Mouse (Mus musculus) hematopoietic stem cell, adult 5-6 weeks (primary cell): Measurements from ENCODE around the gene Cactin. TPM values are rescaled to one million over a fixed set of nuclear protein-coding genes. Genes with fewer than 3 reads are reported as not detected.

ENCODE experiments used
- ATAC-seq, 2 experiments: fragments of 125-278 bp in 1 of 2; replicated peaks in 1 of 2; 2 replicates each; pipeline ENCODE4 v1.8.0; 2016 to 2017; ENCODE audit warnings: inconsistent platforms in 2 of 2, mild to moderate bottlenecking in 2 of 2, moderate number of reproducible peaks in 2 of 2, low read depth in 1 of 2, moderate TSS enrichment in 1 of 2; ENCODE audit not compliant: low FRiP score in 2 of 2, poor library complexity in 2 of 2, severe bottlenecking in 2 of 2, insufficient read depth in 1 of 2, low TSS enrichment in 1 of 2
- total RNA-seq: library from RNA; stranded (forward); fragments of 172-1452, 232-1000 nt; gene quantifications from 2 replicates; pipeline ENCODE4 v1.2.3, GENCODE M21; 2017

Gene Cactin
- total RNA-seq, 1 experiment from 2014 or later: 25.7 TPM

GRCm38 (mm10) chr10:81366477-81367206, 45.7 kb downstream of the Cactin start:
- ATAC-seq: no peak

DNA sequence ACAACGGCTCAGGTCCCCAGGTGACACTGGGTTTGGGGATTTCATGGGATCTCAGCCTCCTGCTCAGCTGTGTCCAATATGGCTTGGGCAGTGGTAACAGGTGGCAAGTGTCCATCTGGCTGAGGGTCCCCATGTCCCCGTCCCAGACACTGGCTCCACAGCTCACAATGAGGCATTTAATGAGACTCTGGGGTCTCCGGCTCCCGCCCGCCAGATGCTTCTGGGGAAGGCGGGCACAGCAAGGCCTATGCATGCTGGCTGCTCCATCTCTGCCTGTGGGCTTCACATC, 46.2 kb downstream of the Cactin start:
- no peak for ATAC-seq

DNA sequence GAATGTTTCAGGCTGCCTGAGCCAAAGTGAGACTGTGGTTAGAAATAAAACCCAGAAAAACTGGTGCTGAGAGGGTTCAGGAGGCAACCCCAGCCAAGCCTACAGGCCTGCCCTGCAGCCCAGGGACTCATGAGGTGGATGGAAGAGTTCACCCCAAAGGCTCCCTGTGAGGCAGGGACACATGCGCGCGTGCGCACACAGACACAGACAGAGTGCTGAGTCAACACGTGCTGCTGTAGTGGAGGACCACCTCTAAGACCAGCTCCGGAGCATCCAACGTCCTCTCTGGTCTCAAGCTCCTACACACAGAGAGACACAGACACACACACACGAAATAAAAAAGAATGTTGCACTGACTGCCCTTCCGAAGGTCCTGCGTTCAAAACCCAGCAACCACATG, 54.4 kb downstream of the Cactin start:
- ATAC-seq: no peak

Other genes with a start within 250 kb of the Cactin start
- 1.4 TPM in 1 of 2 replicates, not detected in the other for gene Creb3l3, start 222.2 kb upstream of the Cactin start, total RNA-seq
- gene Map2k2, start 215.2 kb upstream of the Cactin start, total RNA-seq: 29.8 and 55.8 TPM in 2 replicates
- 7.4 and 13.0 TPM in 2 replicates for gene Zbtb7a, start 185.9 kb upstream of the Cactin start, total RNA-seq
- 7.3 and 8.7 TPM in 2 replicates for gene Pias4, start 153.2 kb upstream of the Cactin start, total RNA-seq
- gene Eef2, start 144.5 kb upstream of the Cactin start, total RNA-seq: 1,714 and 1,773 TPM in 2 replicates
- gene Dapk3, start 138.1 kb upstream of the Cactin start, total RNA-seq: 29.9 and 30.6 TPM in 2 replicates
- gene 4930442H23Rik, start 137.3 kb upstream of the Cactin start, total RNA-seq: not detected in 2 replicates
- gene Nmrk2, start 119.1 kb upstream of the Cactin start, total RNA-seq: not detected in 2 replicates
- gene Atcay, start 90.3 kb upstream of the Cactin start, total RNA-seq: not detected in 2 replicates
- gene Zfr2, start 87.9 kb upstream of the Cactin start, total RNA-seq: 0.65 and 6.8 TPM in 2 replicates
- gene Matk, start 68.2 kb upstream of the Cactin start, total RNA-seq: 27.9 and 30.8 TPM in 2 replicates
- gene Mrpl54, start 54.2 kb upstream of the Cactin start, total RNA-seq: 125 and 132 TPM in 2 replicates
- 10.5 and 21.6 TPM in 2 replicates for gene Apba3, start 54.1 kb upstream of the Cactin start, total RNA-seq
- 4.6 and 10.4 TPM in 2 replicates for gene Tjp3, start 29.5 kb upstream of the Cactin start, total RNA-seq
- 48.8 and 67.1 TPM in 2 replicates for gene Pip5k1c, start 28.1 kb upstream of the Cactin start, total RNA-seq
- gene Tbxa2r, start 7.6 kb downstream of the Cactin start, total RNA-seq: 3.0 and 4.6 TPM in 2 replicates
- 0.10 and 0.56 TPM in 2 replicates for gene Gipc3, start 22.2 kb downstream of the Cactin start, total RNA-seq
- gene Hmg20b, start 29.4 kb downstream of the Cactin start, total RNA-seq: 25.6 and 37.4 TPM in 2 replicates
- 10.4 and 16.9 TPM in 2 replicates for gene Mfsd12, start 36.4 kb downstream of the Cactin start, total RNA-seq
- gene 4930404N11Rik, start 44.7 kb downstream of the Cactin start, total RNA-seq: 1.1 and 3.3 TPM in 2 replicates
- 11.6 and 17.2 TPM in 2 replicates for gene Fzr1, start 57.4 kb downstream of the Cactin start, total RNA-seq
- gene Dohh, start 63.3 kb downstream of the Cactin start, total RNA-seq: 13.2 and 15.3 TPM in 2 replicates
- gene Gm48551, start 63.4 kb downstream of the Cactin start, total RNA-seq: 6.9 TPM in 1 of 2 replicates, not detected in the other
- gene Gm48552, start 67.9 kb downstream of the Cactin start, total RNA-seq: not detected in 2 replicates
- 17.4 and 20.4 TPM in 2 replicates for gene Smim24, start 71.9 kb downstream of the Cactin start, total RNA-seq
- 10.8 and 12.1 TPM in 2 replicates for gene Nfic, start 134.5 kb downstream of the Cactin start, total RNA-seq
- 0.60 TPM in 1 of 2 replicates, not detected in the other for gene Celf5, start 161.6 kb downstream of the Cactin start, total RNA-seq
- 39.1 and 41.4 TPM in 2 replicates for gene Ncln, start 175.3 kb downstream of the Cactin start, total RNA-seq
- gene S1pr4, start 179.0 kb downstream of the Cactin start, total RNA-seq: 14.0 and 21.4 TPM in 2 replicates
- 25.3 and 40.2 TPM in 2 replicates for gene Gna15, start 203.1 kb downstream of the Cactin start, total RNA-seq
- gene Gna11, start 224.1 kb downstream of the Cactin start, total RNA-seq: 5.6 and 5.8 TPM in 2 replicates
- 204 and 238 TPM in 2 replicates for gene Aes, start 238.4 kb downstream of the Cactin start, total RNA-seq